Mouse (Mus musculus) kidney, adult 2 months (tissue): ENCODE measurements at regions not wholly inside any gene's neighbourhood (a gene's known extent, or its start where the extent isn't known, plus 50 kb on each side); places are given as distances from the start of the nearest gene placed in this dataset.

Experiments used
- CTCF ChIP-seq: fragments of 200-500 bp; conservative IDR thresholded peaks from 2 replicates; pipeline ENCODE4 v1.5.1; 2011; ENCODE audit warnings: low read depth, mild to moderate bottlenecking, control low read depth, low read length, moderate library complexity, mixed read lengths; ENCODE audit not compliant: insufficient read depth, insufficient read length
- POLR2A ChIP-seq: fragments of 200-500 bp; IDR thresholded peaks from one replicate; pipeline ENCODE4 v1.6.1; 2011; ENCODE audit warnings: low read depth, low read length, control low read depth

GRCm38 (mm10) chr19:27537066-27537465, 107.4 kb upstream of the Pum3 start:
- no peak for TF ChIP-seq CTCF
- no peak for TF ChIP-seq POLR2A
